Mouse (Mus musculus) adrenal gland, postnatal 10 days (tissue): ENCODE measurements around the gene Dusp13. TPM values are rescaled to one million over a fixed set of nuclear protein-coding genes. Genes with fewer than 3 reads are reported as not detected.

ENCODE experiments used
- DNase-seq: peaks from one replicate; pipeline ENCODE4 v3.0.0; 2021; ENCODE audit warnings: mixed read lengths
- total RNA-seq, 2 experiments: library from RNA; stranded (reverse); gene quantifications; 2 replicates each; pipeline ENCODE4 v1.2.3; 2021

Gene Dusp13
- total RNA-seq, 2 experiments from 2014 or later, result 0.36 to 3.4 TPM

- DNase-seq, result no peak
Observed at GRCm38 (mm10) chr14:21703255-21703654, 47.7 kb downstream of the Dusp13 start.

GRCm38 (mm10) chr14:21702691-21703090, 48.3 kb downstream of the Dusp13 start:
- DNase-seq, result no peak

GRCm38 (mm10) chr14:21696186-21696830, 54.7 kb downstream of the Dusp13 start:
- no peak for DNase-seq

GRCm38 (mm10) chr14:21695020-21695419, 56.0 kb downstream of the Dusp13 start:
- DNase-seq, result no peak

GRCm38 (mm10) chr14:21691070-21691469, 59.9 kb downstream of the Dusp13 start:
- DNase-seq, result no peak

GRCm38 (mm10) chr14:21686376-21687279, 64.4 kb downstream of the Dusp13 start:
- DNase-seq, result no peak

GRCm38 (mm10) chr14:21685411-21686146, 65.4 kb downstream of the Dusp13 start:
- no peak for DNase-seq

- DNase-seq, result no peak
Observed at GRCm38 (mm10) chr14:21683834-21684233, 67.1 kb downstream of the Dusp13 start.

Other genes with a start within 250 kb of the Dusp13 start
- 1 to 10 TPM; 2.1 to 4.1 TPM for gene Dupd1, start 36.6 kb downstream of the Dusp13 start, total RNA-seq
- gene Samd8, start 650 bp downstream of the Dusp13 start, total RNA-seq, result 10 to 100 TPM; 26.3 to 29.8 TPM
- gene Vdac2, start 74.1 kb upstream of the Dusp13 start, total RNA-seq, result 100 to 1,000 TPM; 276 to 322 TPM
- gene Comtd1, start 97.8 kb upstream of the Dusp13 start, total RNA-seq, result 10 to 100 TPM; 39.1 to 45.7 TPM
- 10 to 100 TPM; 17.9 to 25.1 TPM for gene Zfp503, start 238.4 kb upstream of the Dusp13 start, total RNA-seq